In the genomic region with DNA sequence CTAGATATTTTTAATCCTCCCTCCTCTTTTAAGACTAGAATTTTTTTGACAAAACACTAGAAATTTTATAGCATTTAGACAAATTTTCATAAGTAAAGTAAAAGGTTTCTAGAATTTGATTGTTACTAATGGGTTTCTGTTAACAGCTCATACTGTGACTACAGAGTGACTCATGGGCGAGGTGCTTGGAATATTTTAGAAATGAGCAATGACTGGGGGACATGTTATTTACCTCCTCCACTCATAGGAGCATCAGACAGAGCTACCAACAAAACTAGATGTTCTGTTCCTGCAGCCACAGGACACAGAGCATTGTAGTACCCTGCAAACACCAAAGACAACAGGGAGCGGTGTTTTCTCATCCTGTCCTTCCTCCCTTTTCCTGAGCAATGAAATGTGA, we compare ENCODE assay signal across 32 mouse cellular contexts.
DNase-seq lines count a peak whose midpoint lies in the region; ATAC-seq lines count a peak whose summit lies in the region.
"Had no signal": no experiment of that assay in that cellular context is flagged by ENCODE, and none has a peak within 500 bp of the region (broad histone marks: within the 10 kb centered on the region; RNA-seq: fewer than 3 reads in every experiment).

No protein-coding gene starts in this region.

- H3K4me3 ChIP-seq in forebrain, embryonic 13.5 days: no peak overlapping the region
- H3K4me3 ChIP-seq: embryonic facial prominence, embryonic 10.5 days; embryonic facial prominence, embryonic 13.5 days; erythroblast, embryonic 14.5 days; forebrain, embryonic 12.5 days; gastrocnemius, adult 2 months; heart, adult 2 months; heart, embryonic 10.5 days; heart, embryonic 13.5 days had no signal

- H3K4me2 ChIP-seq in forebrain, embryonic 13.5 days: no peak overlapping the region
- H3K4me2 ChIP-seq: embryonic facial prominence, embryonic 13.5 days; forebrain, embryonic 12.5 days; heart, embryonic 13.5 days; hindbrain, embryonic 14.5 days had no signal

- no peak overlapping the region for H3K27ac ChIP-seq in forebrain, embryonic 13.5 days
- H3K27ac ChIP-seq: embryonic facial prominence, embryonic 10.5 days; embryonic facial prominence, embryonic 13.5 days; forebrain, embryonic 12.5 days; gastrocnemius, adult 2 months; heart, adult 2 months; heart, embryonic 10.5 days; heart, embryonic 13.5 days; hindbrain, embryonic 14.5 days; hindbrain, postnatal 0 days had no signal

- H3K4me1 ChIP-seq in forebrain, embryonic 13.5 days: peaks cover 13% of the 10 kb centered on the region
- H3K4me1 ChIP-seq: embryonic facial prominence, embryonic 10.5 days; embryonic facial prominence, embryonic 13.5 days; heart, embryonic 10.5 days; heart, embryonic 13.5 days had no signal

- 76% methylated on average over 2 of the region's 2 CpGs for WGBS in forebrain, embryonic 13.5 days

- DNase-seq in right cerebral cortex, adult 18-20 months: peak; percentile 11
- no peak for DNase-seq in right cerebral cortex, adult 2 months (ENCODE audit: low spot score in 2 of 2)
- DNase-seq in Muller cell, postnatal 12 days (ENCODE audit: inconsistent ontology term): peak; percentile 77
- DNase-seq in brain, adult 2 months (ENCODE audit: low read depth, low spot score): peak; percentile 27
- DNase-seq in kidney, postnatal 4 days: no peak
- no peak for DNase-seq in layer of hippocampus, adult 8-10 months (ENCODE audit: low spot score in 2 of 2)
- DNase-seq: adrenal gland, postnatal 10 days; adrenal gland, postnatal 36 days; cerebellum, adult 11 months; cerebellum, adult 2 months; cerebellum, adult 9-11 months; cerebellum, postnatal 36 days; embryo, embryonic 11 days; forebrain, postnatal 0 days; gastrocnemius, adult 2 months; gastrocnemius, postnatal 14 days; heart, adult 2 months; heart, postnatal 14 days; heart, postnatal 4 days had no signal

- no peaks in the 10 kb centered on the region for H3K36me3 ChIP-seq in forebrain, embryonic 13.5 days (ENCODE audit: poor library complexity, severe bottlenecking)
- H3K36me3 ChIP-seq: embryonic facial prominence, embryonic 10.5 days; embryonic facial prominence, embryonic 13.5 days; forebrain, embryonic 12.5 days; G1E; heart, embryonic 10.5 days; heart, embryonic 13.5 days had no signal

- H3K9me3 ChIP-seq in forebrain, embryonic 13.5 days (replicated peaks): 0 out of 2 replicates have a peak, but pooled peaks cover 4% of the 10 kb centered on the region
- H3K9me3 ChIP-seq: embryonic facial prominence, embryonic 10.5 days; embryonic facial prominence, embryonic 13.5 days; forebrain, embryonic 12.5 days; G1E; heart, embryonic 10.5 days; heart, embryonic 13.5 days had no signal

- no peak for ATAC-seq in forebrain, embryonic 13.5 days
- ATAC-seq: forebrain, postnatal 0 days; hindbrain, postnatal 0 days; inflammation-experienced regulatory T-cells, adult 6 months; intestine, postnatal 0 days had no signal

- no peak overlapping the region for H3K9ac ChIP-seq in forebrain, embryonic 13.5 days
- H3K9ac ChIP-seq: embryonic facial prominence, embryonic 13.5 days; forebrain, embryonic 12.5 days; forebrain, postnatal 0 days; heart, embryonic 13.5 days; hindbrain, embryonic 14.5 days had no signal

- H3K27me3 ChIP-seq in forebrain, embryonic 13.5 days: no peaks in the 10 kb centered on the region
- H3K27me3 ChIP-seq: CH12.LX; embryonic facial prominence, embryonic 13.5 days; heart, embryonic 13.5 days had no signal

Comparison
In these comparisons a context has a peak if more than half of its experiments do, and no peak if none do; other contexts are left out.
1. DNase-seq: peak in right cerebral cortex, adult 18-20 months (single experiment), Muller cell, postnatal 12 days (single experiment) and brain, adult 2 months (single experiment); none in right cerebral cortex, adult 2 months (0 of 2), kidney, postnatal 4 days (0 of 2) and layer of hippocampus, adult 8-10 months (0 of 2).